Mouse (Mus musculus): ENCODE data around the gene Ddx39b. TPM values are rescaled to one million over a fixed set of nuclear protein-coding genes. Genes with fewer than 3 reads are reported as not detected.
A peak's percentile ranks its signal among the peaks of the same experiment; 100 is the strongest.

The Ddx39b gene
- polyA plus RNA-seq, 1 experiment = 284 TPM

GRCm38 (mm10) chr17:35218516-35219193, 22.9 kb upstream of the Ddx39b start:
- peaks cover 2% of the 10 kb centered on the region; the same call in 1 of the 2 replicates for H3K36me3 ChIP-seq (ENCODE audit: control insufficient read depth, insufficient read depth, low read length)
- no peak for TF ChIP-seq CTCF (IDR thresholded peaks at IDR 0.05; ENCODE audit: extremely low read depth, insufficient read depth, insufficient read length, insufficient replicate concordance)
- no peak for TF ChIP-seq POLR2A (IDR thresholded peaks at IDR 0.05; ENCODE audit: low read depth, low read length)
- DNase-seq (ENCODE audit: low read depth in 1 of 2, low spot score in 2 of 2) = peak; percentile 72 to 78
- no peaks in the 10 kb centered on the region for H3K27me3 ChIP-seq (ENCODE audit: control insufficient read depth, insufficient read depth, low read length)
- H3K4me3 ChIP-seq (ENCODE audit: extremely low read depth, insufficient read depth, insufficient read length) = peak overlapping the region; percentile 40; the same call in 1 of the 2 replicates
- 7% methylated on average over 18 of the region's 18 CpGs for WGBS
- peak overlapping the region; percentile 88 for H3K27ac ChIP-seq (ENCODE audit: insufficient read depth, low read length)
- H3K4me1 ChIP-seq (ENCODE audit: control insufficient read depth, insufficient read depth, insufficient read length) = peaks cover 56% of the 10 kb centered on the region

- Histone ChIP-seq H3K4me1 (ENCODE audit: control insufficient read depth, insufficient read depth, insufficient read length) (peaks cover 52% of the 10 kb centered on the region), H3K27me3 (ENCODE audit: control insufficient read depth, insufficient read depth, low read length) (no peaks in the 10 kb centered on the region), H3K36me3 (ENCODE audit: control insufficient read depth, insufficient read depth, low read length) (peaks cover 2% of the 10 kb centered on the region; the same call in 1 of the 2 replicates), H3K27ac (ENCODE audit: insufficient read depth, low read length) (peak overlapping the region; percentile 88), H3K4me3 (ENCODE audit: extremely low read depth, insufficient read depth, insufficient read length) (no peak overlapping the region)
- no peak for TF ChIP-seq POLR2A (IDR thresholded peaks at IDR 0.05; ENCODE audit: low read depth, low read length)
- TF ChIP-seq CTCF (IDR thresholded peaks at IDR 0.05; ENCODE audit: extremely low read depth, insufficient read depth, insufficient read length, insufficient replicate concordance) = no peak
- DNase-seq (ENCODE audit: low read depth in 1 of 2, low spot score in 2 of 2) = peak in 1 of 2 experiments; percentile 53
- 4% methylated on average over 6 of the region's 6 CpGs for WGBS
Measured at GRCm38 (mm10) chr17:35219601-35220041, 21.9 kb upstream of the Ddx39b start.

DNA sequence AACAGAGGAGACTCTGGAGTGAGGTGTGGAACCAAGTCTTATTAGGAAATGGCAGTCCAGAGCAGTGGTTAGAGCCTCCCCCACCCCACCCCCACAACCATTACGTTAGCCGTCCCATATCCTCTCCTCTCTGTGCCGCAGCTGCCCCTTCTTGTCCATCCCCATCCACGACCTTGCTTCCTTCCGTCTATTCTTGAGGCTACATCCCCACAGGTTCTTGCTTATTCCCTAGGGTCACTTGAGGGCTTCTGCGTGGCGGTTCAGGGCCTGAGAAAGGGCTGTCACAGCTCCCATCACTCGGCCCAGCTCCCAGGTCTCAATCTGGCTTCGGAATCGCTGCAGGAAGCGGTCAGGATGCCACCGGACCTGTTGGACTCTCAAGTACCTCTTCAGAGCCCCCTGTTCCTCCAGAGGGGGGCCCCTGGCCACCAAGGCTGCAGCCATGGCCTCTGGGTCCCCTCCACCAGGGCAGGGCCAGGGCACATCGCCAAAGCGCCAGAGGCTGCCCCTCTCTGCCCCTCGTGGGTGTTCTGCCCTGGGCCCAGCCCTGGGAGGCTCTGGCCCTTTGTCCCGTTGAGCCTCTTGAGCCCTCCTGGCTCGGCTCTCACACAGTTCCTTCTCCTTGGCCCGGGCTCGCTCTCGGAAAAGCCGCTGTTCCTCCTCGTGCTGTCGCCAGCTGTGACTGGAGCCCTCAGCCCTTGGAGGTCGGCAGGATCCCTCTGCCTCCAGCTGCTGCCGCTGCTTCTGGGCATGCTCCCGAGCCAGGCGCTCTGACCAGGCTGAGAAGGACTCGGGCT, 21.2 kb upstream of the Ddx39b start, which contains the start of gene Gm16181:
TSS of gene Gm16181 (plus strand) at position 679 of the 797 bp plus-strand sequence.
- peaks cover 47% of the 10 kb centered on the region for H3K4me1 ChIP-seq (ENCODE audit: control insufficient read depth, insufficient read depth, insufficient read length)
- peaks cover 2% of the 10 kb centered on the region; the same call in 1 of the 2 replicates for H3K36me3 ChIP-seq (ENCODE audit: control insufficient read depth, insufficient read depth, low read length)
- TF ChIP-seq POLR2A (IDR thresholded peaks at IDR 0.05; ENCODE audit: low read depth, low read length) (no peak), CTCF (IDR thresholded peaks at IDR 0.05; ENCODE audit: extremely low read depth, insufficient read depth, insufficient read length, insufficient replicate concordance) (no peak)
- peak in 1 of 2 experiments; percentile 10 for DNase-seq (ENCODE audit: low read depth in 1 of 2, low spot score in 2 of 2)
- WGBS = 54% methylated on average over 28 of the region's 28 CpGs
- H3K27ac ChIP-seq (ENCODE audit: insufficient read depth, low read length) = peak within 1 kb of the TSS; percentile 88
- no peaks in the 10 kb centered on the region for H3K27me3 ChIP-seq (ENCODE audit: control insufficient read depth, insufficient read depth, low read length)
- H3K4me3 ChIP-seq (ENCODE audit: extremely low read depth, insufficient read depth, insufficient read length) = no peak within 1 kb of the TSS

GRCm38 (mm10) chr17:35222299-35222698, 19.2 kb upstream of the Ddx39b start:
- Histone ChIP-seq H3K36me3 (ENCODE audit: control insufficient read depth, insufficient read depth, low read length) (peaks cover 2% of the 10 kb centered on the region; the same call in 1 of the 2 replicates), H3K27me3 (ENCODE audit: control insufficient read depth, insufficient read depth, low read length) (no peaks in the 10 kb centered on the region), H3K4me1 (ENCODE audit: control insufficient read depth, insufficient read depth, insufficient read length) (peaks cover 46% of the 10 kb centered on the region), H3K4me3 (ENCODE audit: extremely low read depth, insufficient read depth, insufficient read length) (no peak overlapping the region), H3K27ac (ENCODE audit: insufficient read depth, low read length) (peak overlapping the region; percentile 31)
- peak in 1 of 2 experiments; percentile 22 for DNase-seq (ENCODE audit: low read depth in 1 of 2, low spot score in 2 of 2)
- no peak for TF ChIP-seq CTCF (IDR thresholded peaks at IDR 0.05; ENCODE audit: extremely low read depth, insufficient read depth, insufficient read length, insufficient replicate concordance)
- no peak for TF ChIP-seq POLR2A (IDR thresholded peaks at IDR 0.05; ENCODE audit: low read depth, low read length)
- 20% methylated on average over 6 of the region's 6 CpGs for WGBS

DNA sequence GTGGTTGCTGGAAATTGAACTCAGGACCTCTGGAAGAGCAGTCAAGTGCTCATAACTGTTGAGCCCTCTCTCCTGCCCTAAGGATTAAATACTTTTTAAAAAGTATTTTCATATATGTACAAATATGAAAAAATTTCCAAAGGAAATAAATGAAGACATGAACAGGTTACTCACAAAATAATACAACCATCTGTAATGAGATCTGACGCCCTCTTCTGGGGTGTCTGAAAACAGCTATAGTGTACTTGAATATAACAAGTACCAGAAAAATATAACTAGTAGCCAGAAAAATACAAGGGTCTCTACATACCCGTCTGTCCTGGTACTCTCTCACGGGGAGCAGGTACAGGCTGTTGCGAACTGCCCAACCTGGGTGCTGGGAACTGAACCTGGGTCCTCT, 16.9 kb upstream of the Ddx39b start:
- DNase-seq (ENCODE audit: low read depth in 1 of 2, low spot score in 2 of 2) = no peak
- Histone ChIP-seq H3K4me1 (ENCODE audit: control insufficient read depth, insufficient read depth, insufficient read length) (peaks cover 29% of the 10 kb centered on the region), H3K36me3 (ENCODE audit: control insufficient read depth, insufficient read depth, low read length) (peaks cover 10% of the 10 kb centered on the region), H3K4me3 (ENCODE audit: extremely low read depth, insufficient read depth, insufficient read length) (no peak overlapping the region), H3K27ac (ENCODE audit: insufficient read depth, low read length) (no peak overlapping the region), H3K27me3 (ENCODE audit: control insufficient read depth, insufficient read depth, low read length) (no peaks in the 10 kb centered on the region)
- no peak for TF ChIP-seq POLR2A (IDR thresholded peaks at IDR 0.05; ENCODE audit: low read depth, low read length)
- WGBS = 92% methylated on average over 4 of the region's 4 CpGs

DNA sequence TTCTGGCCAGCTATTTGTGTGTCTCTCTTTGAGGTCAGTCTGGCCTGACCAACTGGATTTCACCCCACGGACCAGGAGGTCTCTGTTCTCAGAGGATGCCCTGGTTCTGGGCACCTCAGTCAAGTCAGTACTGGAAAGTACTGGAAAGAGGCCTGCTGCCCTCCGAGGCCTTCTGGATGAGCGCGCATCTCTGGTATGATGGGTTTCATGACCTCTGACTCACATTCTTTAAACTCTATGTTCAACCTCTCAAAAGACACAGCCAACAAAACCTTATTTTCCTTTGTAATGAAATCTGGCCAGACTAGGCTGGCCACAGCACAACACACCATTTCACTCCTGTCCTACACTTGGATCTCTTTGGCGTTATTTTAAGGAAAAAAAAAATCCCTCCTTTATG, 16.1 kb upstream of the Ddx39b start:
- H3K36me3 ChIP-seq (ENCODE audit: control insufficient read depth, insufficient read depth, low read length) = peaks cover 12% of the 10 kb centered on the region
- WGBS = 96% methylated on average over 5 of the region's 5 CpGs
- no peak overlapping the region for H3K27ac ChIP-seq (ENCODE audit: insufficient read depth, low read length)
- H3K4me3 ChIP-seq (ENCODE audit: extremely low read depth, insufficient read depth, insufficient read length) = no peak overlapping the region
- H3K4me1 ChIP-seq (ENCODE audit: control insufficient read depth, insufficient read depth, insufficient read length) = peaks cover 21% of the 10 kb centered on the region
- no peak for TF ChIP-seq CTCF (IDR thresholded peaks at IDR 0.05; ENCODE audit: extremely low read depth, insufficient read depth, insufficient read length, insufficient replicate concordance)
- no peak for TF ChIP-seq POLR2A (IDR thresholded peaks at IDR 0.05; ENCODE audit: low read depth, low read length)
- no peaks in the 10 kb centered on the region for H3K27me3 ChIP-seq (ENCODE audit: control insufficient read depth, insufficient read depth, low read length)
- DNase-seq (ENCODE audit: low read depth in 1 of 2, low spot score in 2 of 2) = no peak

Data from spleen, adult 2 months (tissue).